Mouse (Mus musculus) embryonic facial prominence, embryonic 10.5 days (tissue): Measurements from ENCODE around the gene Rbm47. TPM values are rescaled to one million over a fixed set of nuclear protein-coding genes. Genes with fewer than 3 reads are reported as not detected.

Experiments used
- DNase-seq: peaks from one replicate; pipeline ENCODE4 v3.0.0-alpha.2; 2017; ENCODE audit warnings: low spot score
- H3K27ac ChIP-seq: fragments of 300-500 bp; sonication (generic); replicated peaks from 2 replicates; pipeline ENCODE4 v1.5.1; 2016; ENCODE audit warnings: mild to moderate bottlenecking
- H3K27me3 ChIP-seq: fragments of 300-500 bp; sonication (generic); replicated peaks from 2 replicates; pipeline ENCODE4 v1.6.1; 2016; ENCODE audit warnings: low read depth, mild to moderate bottlenecking; ENCODE audit not compliant: poor library complexity, severe bottlenecking
- H3K36me3 ChIP-seq: fragments of 300-500 bp; sonication (generic); replicated peaks from 2 replicates; pipeline ENCODE4 v1.6.1; 2016; ENCODE audit warnings: mild to moderate bottlenecking, moderate library complexity
- H3K4me1 ChIP-seq: fragments of 300-500 bp; sonication (generic); 2 replicates; pipeline ENCODE4 v1.6.1; 2016
- H3K4me3 ChIP-seq: fragments of 300-500 bp; sonication (generic); 2 replicates; pipeline ENCODE4 v1.5.1; 2016; ENCODE audit warnings: mild to moderate bottlenecking, moderate library complexity
- H3K9me3 ChIP-seq: fragments of 300-500 bp; sonication (generic); 2 replicates; pipeline ENCODE4 v1.6.1; 2016; ENCODE audit warnings: mild to moderate bottlenecking
- WGBS: fragments of 180-500 bp; shearing (Covaris S2); methylation state at CpG from one replicate; pipeline ENCODE4 v1.1.7; 2016; 5-methylcytosine and 5-hydroxymethylcytosine counted together
- polyA plus RNA-seq: library from polyadenylated mRNA; unstranded; fragments of >200 nt; fragmentation: Nextera tagmentation; extraction: Ambion mirVana; gene quantifications from 2 replicates; pipeline ENCODE4 v1.2.1, GENCODE M21; 2016

The Rbm47 gene
- 3.2 and 4.4 TPM in 2 replicates for polyA plus RNA-seq

DNA sequence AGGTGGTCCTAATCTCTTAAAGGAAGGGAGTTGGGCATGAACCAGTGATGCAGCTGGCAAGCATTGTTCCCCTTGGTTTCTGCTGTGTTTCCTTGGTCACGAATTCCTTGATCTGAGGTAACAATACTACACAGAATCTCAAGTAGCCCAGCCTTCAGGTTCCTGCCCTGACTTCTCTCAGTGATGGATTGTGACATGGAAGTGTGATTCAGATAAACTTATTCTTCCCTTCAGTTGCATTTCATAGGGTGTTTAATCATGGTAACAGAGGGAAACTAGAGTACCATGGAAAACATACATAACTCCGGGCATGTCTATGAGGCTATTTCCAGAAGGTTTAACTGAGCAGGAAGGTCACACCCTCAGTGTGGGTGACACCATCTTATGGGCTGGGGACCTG is at the start of gene Rbm47:
Rbm47 (minus strand) TSS at position 101 of the 400 bp plus-strand sequence.
- Histone ChIP-seq H3K4me1 (peaks cover 8% of the 10 kb centered on the region; the same call in 1 of the 2 replicates), H3K27me3 (no peaks in the 10 kb centered on the region), H3K4me3 (no peak within 1 kb of the TSS), H3K36me3 (no peaks in the 10 kb centered on the region), H3K9me3 (no peaks in the 10 kb centered on the region), H3K27ac (no peak within 1 kb of the TSS)
- WGBS = 91% methylated on average over 2 of the region's 2 CpGs
- DNase-seq = no peak

DNA sequence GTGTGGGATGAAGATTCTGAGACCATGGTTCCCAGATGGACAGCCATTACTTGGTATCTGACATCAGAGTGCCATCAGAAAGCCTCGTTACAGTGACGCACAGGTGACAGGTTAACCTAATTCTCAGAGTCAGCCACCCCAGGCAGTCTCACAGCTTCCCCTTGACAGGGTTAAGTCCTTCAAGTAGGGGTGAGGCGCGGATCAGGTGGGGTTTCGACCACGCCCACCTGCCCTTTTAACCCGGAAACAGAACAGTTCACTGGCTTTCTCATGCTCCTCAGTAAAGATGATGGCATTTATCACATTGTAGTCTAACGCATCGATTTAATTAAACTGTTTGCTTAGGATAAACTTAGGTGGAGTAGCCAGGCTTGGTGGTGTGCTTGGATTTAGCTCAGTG is 47.7 kb upstream of the Rbm47 start:
- no peak overlapping the region for H3K27ac ChIP-seq
- 80% methylated on average over 9 of the region's 9 CpGs for WGBS
- no peaks in the 10 kb centered on the region for H3K36me3 ChIP-seq
- no peaks in the 10 kb centered on the region for H3K27me3 ChIP-seq
- H3K9me3 ChIP-seq = no peaks in the 10 kb centered on the region
- DNase-seq = no peak
- peaks cover 29% of the 10 kb centered on the region for H3K4me1 ChIP-seq
- H3K4me3 ChIP-seq = no peak overlapping the region

DNA sequence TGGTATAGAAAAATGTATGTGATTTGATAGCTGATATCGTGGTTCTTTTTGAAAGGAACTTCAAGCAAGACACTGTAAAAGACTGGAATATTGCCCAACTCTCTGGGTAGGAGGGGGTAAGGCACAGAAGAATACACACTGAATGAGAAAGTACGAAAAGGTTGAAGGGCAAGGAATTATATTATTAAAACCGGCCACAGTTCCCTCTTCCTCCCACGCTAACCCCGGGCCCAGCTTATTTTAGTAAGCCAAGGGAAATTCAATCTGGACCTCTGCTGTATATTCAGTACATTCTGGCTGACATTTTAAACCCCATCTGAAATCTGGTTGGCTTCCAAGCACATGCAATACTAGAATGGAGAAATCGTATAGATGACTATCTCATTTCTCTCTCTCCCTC is 46.8 kb upstream of the Rbm47 start:
- Histone ChIP-seq H3K4me1 (peaks cover 29% of the 10 kb centered on the region), H3K9me3 (no peaks in the 10 kb centered on the region), H3K27ac (no peak overlapping the region), H3K36me3 (no peaks in the 10 kb centered on the region), H3K27me3 (no peaks in the 10 kb centered on the region), H3K4me3 (no peak overlapping the region)
- WGBS = 67% methylated on average over 6 of the region's 6 CpGs
- no peak for DNase-seq

DNA sequence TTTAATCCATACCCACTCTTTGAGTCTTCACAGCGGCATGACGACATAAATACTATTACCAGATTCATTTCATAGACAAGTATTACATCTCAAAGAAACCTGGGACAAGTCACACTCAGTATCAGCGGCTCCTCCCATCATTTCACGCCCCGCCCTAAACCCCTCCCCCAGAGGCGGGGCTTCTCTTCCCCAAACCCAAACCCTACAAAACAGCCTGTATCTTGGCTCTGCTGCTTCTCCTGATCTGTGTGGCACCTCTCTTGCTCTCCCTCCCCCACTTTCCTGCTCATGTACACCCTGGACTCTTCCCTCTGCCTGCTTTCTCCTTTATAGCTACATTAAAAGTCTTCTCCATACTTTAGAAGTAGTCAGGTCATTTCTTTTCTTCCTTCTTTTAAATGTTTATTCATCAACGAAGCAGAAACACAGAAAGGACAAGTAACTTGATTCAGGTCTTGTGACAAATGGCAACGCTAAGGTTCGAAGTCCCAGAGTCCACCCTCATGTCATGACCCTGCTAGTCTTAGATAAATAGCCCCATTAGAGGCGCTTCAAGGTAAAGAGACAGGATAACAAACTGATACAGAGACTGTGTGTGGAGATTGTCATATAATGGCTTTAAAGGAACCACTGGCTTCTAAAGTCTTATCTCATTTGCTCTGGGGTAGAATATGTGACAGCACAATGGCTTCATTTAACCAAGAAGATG is 42.8 kb upstream of the Rbm47 start:
- Histone ChIP-seq H3K36me3 (no peaks in the 10 kb centered on the region), H3K27ac (no peak overlapping the region), H3K4me3 (no peak overlapping the region), H3K4me1 (peaks cover 28% of the 10 kb centered on the region), H3K27me3 (no peaks in the 10 kb centered on the region), H3K9me3 (no peaks in the 10 kb centered on the region)
- 70% methylated on average over 10 of the region's 10 CpGs for WGBS
- no peak for DNase-seq

DNA sequence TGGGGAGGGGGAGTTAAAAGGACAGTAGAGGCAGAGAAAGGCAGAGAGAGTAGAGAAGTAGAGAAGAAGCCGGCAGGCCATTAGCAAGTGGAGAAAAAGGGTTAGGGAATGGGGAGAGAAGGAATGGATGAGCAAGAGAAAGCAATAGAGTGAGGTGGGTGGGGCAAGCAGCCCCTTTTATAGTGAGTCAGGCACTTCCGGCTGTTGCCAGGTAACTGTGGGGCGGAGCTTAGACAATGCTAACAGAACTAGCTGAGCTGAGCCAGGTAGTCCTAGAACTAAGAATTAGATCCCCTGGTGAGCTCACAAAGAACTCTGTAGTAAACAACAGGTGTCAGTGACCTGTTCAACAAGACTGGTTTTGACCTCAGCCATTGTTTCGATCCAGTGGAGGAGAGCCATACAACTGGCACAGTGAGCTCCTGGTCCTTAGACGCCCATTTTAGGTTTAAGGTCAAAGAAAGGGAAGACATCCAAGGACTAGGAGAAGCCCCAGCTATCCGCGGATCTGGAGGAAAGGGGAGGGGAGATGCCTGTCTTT is 41.5 kb upstream of the Rbm47 start:
- Histone ChIP-seq H3K4me1 (peaks cover 15% of the 10 kb centered on the region), H3K27me3 (no peaks in the 10 kb centered on the region), H3K36me3 (no peaks in the 10 kb centered on the region), H3K27ac (no peak overlapping the region), H3K4me3 (no peak overlapping the region), H3K9me3 (no peaks in the 10 kb centered on the region)
- DNase-seq = no peak
- 62% methylated on average over 7 of the region's 7 CpGs for WGBS

DNA sequence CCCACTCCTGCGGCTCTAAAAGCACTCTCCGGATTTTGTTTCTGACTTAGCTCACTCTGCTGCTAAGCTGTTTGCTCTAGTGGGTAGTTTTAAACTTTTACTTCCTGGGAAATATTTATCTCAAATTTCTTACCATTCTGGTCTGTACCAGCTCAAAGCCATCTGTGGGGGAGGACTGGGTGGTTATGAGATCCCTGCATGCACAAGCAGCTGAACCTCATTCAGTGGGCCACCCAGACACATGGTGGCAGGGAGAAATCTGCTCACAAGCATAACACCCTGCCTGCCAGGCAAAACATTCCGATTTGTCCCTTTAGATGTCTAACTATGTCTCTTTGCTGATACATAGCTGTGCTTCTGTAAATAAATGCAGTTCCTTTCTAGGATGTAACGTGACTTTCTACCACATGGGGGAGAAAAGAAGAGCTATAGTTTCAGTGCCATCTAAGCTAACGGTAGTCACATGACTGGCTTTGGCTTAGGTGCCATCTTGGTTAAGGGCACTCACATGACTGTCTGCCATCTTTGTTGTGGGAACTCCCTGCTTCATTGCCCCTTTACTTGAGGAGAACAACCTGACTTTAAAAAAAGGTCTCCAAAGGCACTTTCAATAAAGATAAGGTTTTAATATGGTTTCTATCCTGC is 36.7 kb upstream of the Rbm47 start:
- Histone ChIP-seq H3K27me3 (no peaks in the 10 kb centered on the region), H3K4me1 (no peaks in the 10 kb centered on the region; the same call in 1 of the 2 replicates), H3K27ac (no peak overlapping the region), H3K36me3 (no peaks in the 10 kb centered on the region), H3K4me3 (no peak overlapping the region), H3K9me3 (no peaks in the 10 kb centered on the region)
- WGBS = 84% methylated on average over 5 of the region's 5 CpGs
- DNase-seq = no peak

DNA sequence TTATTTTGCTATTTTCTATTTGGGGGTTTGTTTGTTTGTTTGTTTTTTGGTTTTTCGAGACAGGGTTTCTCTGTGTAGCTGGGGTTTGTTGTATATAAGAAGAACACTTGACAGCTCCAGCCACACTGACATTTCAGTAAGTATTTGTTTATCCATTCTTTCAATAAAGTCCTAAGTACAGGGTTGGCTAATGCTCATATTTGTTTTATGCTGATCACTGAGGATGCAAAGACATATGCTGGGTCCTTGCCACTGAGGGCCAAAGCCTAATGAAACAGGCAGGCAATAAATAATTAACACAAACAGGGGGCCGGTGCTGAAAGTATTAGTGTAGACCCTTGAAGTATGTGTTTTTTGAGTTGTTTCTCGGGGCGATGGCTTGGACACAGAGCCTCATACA is 32.0 kb upstream of the Rbm47 start:
- Histone ChIP-seq H3K4me3 (no peak overlapping the region), H3K4me1 (no peaks in the 10 kb centered on the region), H3K36me3 (no peaks in the 10 kb centered on the region), H3K9me3 (no peaks in the 10 kb centered on the region), H3K27me3 (no peaks in the 10 kb centered on the region), H3K27ac (no peak overlapping the region)
- 84% methylated on average over 4 of the region's 4 CpGs for WGBS
- no peak for DNase-seq

DNA sequence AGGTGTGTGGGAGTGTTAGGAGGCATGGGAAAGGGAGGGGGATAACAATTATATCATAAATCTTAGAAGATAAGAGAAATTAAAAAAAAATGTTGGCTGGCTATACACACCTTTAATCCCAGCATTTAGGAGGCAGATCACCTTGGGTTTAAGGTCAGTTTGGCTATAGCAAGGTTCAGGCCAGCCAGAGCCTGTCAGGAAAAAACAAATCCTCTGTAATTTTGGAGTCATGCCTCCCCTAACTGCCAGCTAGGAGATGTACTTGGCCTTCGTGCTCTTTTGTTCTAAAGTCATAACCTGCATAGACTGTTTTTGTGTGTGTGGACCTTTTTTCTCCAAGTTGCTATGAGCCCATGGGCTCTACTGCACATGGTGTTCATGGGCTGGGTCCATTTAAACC is 30.5 kb upstream of the Rbm47 start:
- no peak for DNase-seq
- Histone ChIP-seq H3K9me3 (no peaks in the 10 kb centered on the region), H3K4me3 (no peak overlapping the region), H3K36me3 (no peaks in the 10 kb centered on the region), H3K27me3 (no peaks in the 10 kb centered on the region), H3K4me1 (no peaks in the 10 kb centered on the region), H3K27ac (no peak overlapping the region)
- 90% methylated on average over 1 of the region's 1 CpGs for WGBS

DNA sequence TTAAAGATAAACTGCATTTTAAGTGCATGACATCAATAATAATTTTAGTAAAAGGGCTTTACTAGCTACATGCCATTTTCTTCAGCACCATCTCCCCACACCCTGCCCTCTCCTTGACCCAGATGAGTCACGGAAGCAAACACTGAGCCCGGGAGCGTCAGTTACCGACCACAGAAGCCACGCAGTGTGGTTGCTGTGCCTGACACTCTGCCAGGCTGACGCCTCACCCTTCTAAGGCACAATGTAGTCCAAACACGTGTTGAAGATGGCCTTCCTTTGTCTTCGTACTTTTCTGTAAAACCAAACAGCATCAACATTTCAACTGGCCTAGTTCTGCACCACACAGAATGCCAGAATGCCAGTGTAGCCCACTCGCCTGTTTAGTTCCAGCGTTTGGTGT is 27.1 kb upstream of the Rbm47 start:
- H3K4me1 ChIP-seq = no peaks in the 10 kb centered on the region
- H3K9me3 ChIP-seq = no peaks in the 10 kb centered on the region
- WGBS = 83% methylated on average over 10 of the region's 10 CpGs
- H3K36me3 ChIP-seq = no peaks in the 10 kb centered on the region
- H3K27me3 ChIP-seq = no peaks in the 10 kb centered on the region
- no peak overlapping the region for H3K4me3 ChIP-seq
- no peak for DNase-seq
- no peak overlapping the region for H3K27ac ChIP-seq

DNA sequence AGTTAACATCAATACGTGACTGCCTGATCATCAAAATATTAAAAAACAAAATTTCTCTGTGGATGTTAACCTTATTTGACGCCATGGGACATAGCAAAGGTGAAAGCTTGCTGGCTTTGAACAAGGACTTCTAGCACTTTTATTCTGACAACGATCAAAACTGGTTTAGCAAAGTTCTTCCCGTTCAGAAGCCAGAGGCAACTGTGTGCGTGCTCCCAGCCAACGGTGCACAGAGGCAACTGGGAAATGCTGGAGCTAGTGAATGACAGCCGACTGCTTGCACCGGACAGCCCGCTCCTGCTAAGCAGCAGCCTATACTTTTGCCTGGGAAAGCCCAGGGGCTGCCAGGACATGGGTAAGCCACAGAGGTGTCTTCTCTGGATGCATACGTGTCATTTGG is 22.4 kb upstream of the Rbm47 start:
- H3K36me3 ChIP-seq = no peaks in the 10 kb centered on the region
- 83% methylated on average over 10 of the region's 10 CpGs for WGBS
- DNase-seq = no peak
- no peak overlapping the region for H3K4me3 ChIP-seq
- no peaks in the 10 kb centered on the region for H3K27me3 ChIP-seq
- H3K4me1 ChIP-seq = 0 out of 2 replicates have a peak, but pooled peaks cover 4% of the 10 kb centered on the region
- H3K27ac ChIP-seq = no peak overlapping the region
- H3K9me3 ChIP-seq = no peaks in the 10 kb centered on the region

DNA sequence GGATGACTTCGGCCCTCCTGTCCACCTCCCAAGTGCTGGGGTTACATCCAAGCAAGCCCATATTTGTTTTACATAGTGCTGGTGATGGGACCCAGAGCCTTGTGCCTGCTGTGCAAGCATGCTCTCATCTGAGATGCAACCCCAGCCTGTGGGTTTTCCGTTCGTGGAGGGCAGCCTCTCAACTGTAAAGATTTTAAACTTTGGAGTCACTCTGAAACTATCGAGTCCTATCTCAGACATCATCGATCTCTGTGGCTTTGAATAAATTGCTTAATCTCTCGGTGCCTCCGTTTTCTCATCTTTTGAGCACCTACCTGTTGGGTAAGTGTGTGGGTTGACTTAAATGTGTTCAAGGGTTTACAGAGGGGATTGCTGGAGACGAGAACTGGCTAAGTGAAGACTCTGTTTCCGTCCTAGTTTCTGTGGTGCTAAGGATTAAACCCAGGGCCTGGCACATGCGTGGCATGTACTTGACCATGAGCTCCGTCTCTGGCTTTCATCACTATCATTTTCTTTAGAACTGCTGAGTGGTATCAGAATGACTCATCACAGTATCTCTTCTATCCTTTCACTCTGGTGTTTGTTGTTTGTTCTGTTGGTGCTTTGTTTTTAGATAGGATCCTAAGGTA is 20.4 kb upstream of the Rbm47 start:
- WGBS = 93% methylated on average over 11 of the region's 11 CpGs
- Histone ChIP-seq H3K9me3 (no peaks in the 10 kb centered on the region), H3K4me3 (no peak overlapping the region), H3K27ac (no peak overlapping the region), H3K4me1 (0 out of 2 replicates have a peak, but pooled peaks cover 4% of the 10 kb centered on the region), H3K36me3 (no peaks in the 10 kb centered on the region), H3K27me3 (no peaks in the 10 kb centered on the region)
- no peak for DNase-seq

DNA sequence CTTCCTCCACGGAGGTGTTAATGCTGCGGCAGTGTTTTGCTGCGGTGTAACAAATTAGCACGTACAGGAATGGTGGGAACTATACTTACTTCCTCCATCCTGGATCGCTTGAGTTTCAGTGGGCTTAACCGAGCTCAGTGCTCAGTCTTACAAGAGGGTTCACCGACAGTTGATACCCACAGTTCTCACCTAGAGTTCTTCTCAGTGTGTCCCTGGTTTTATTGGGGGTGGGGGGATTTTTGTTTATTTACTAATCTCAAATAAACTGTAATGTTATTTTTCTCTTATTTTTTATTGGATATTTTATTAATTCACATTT is 18.2 kb upstream of the Rbm47 start:
- 85% methylated on average over 7 of the region's 7 CpGs for WGBS
- 0 out of 2 replicates have a peak, but pooled peaks cover 4% of the 10 kb centered on the region for H3K4me1 ChIP-seq
- H3K36me3 ChIP-seq = no peaks in the 10 kb centered on the region
- no peak overlapping the region for H3K4me3 ChIP-seq
- no peak overlapping the region for H3K27ac ChIP-seq
- no peak for DNase-seq
- no peaks in the 10 kb centered on the region for H3K9me3 ChIP-seq
- H3K27me3 ChIP-seq = no peaks in the 10 kb centered on the region
